Mouse (Mus musculus): ENCODE measurements at regions not wholly inside any gene's neighbourhood (a gene's known extent, or its start where the extent isn't known, plus 50 kb on each side); places are given as distances from the start of the nearest gene placed in this dataset.

DNA sequence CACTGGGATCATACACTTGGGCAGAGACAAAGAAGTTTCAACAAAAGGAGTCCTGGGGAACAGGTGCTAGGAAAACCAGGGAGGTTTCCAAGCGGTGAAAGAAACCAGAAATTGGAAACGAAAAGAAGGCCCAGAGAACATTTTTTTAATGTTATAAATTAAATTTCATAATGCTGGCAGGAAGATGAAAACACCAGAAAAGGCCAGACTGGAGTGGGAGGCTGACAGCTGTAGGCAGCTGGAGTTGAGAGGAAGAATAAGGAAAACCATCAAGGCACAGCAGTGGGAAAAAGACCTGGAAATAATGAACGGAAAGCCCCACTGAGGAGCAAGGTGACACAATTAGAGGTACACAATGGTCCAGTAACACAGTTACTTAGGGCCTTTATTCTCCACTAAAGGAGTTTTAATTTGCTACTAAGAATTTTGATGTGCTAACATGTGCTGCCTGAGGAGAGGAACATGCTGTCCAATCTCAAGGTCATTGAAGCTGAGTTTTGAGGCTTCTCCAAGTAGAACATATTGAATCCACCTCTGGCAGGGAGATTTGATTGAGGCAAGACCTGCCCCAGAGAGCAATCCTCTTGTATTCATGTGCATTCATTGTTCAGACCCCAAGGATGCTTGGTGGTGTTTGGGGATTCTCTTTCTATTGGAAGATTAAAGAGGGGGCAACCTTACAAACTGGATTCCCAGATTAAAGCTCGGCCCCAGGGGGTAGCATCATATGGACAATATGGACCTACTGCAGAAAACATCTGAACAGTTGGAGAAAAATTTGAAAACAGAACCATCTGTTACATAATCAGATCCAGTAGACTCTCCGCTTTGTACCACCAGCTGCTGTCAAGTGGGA lies 53.9 kb upstream of the Igf1 start:
- H3K27ac ChIP-seq (ENCODE audit: low read length) = no peak overlapping the region
- no peaks in the 10 kb centered on the region for H3K9me3 ChIP-seq (replicated peaks; ENCODE audit: control insufficient read depth, low read length, poor library complexity, severe bottlenecking)

DNA sequence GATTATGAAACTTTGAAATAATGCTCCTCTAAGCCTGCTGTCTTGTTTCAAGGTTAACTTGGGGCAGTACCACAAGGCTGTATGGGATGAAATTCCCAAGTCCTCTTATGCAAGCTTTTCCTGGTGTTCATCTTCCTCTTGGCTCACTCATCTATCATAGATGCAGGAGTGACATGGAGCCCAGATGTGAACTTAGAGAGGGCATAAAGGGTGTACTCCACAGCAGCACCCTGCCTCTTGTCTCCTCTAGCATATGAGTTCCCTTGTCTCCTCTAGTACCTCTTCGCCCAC lies 53.3 kb upstream of the Igf1 start:
- H3K4me2 ChIP-seq (ENCODE audit: low read length) = no peak overlapping the region
- no peaks in the 10 kb centered on the region for H3K4me1 ChIP-seq (ENCODE audit: control insufficient read depth, insufficient read depth, low read length)
- no peak for ATAC-seq
- H3K9me3 ChIP-seq (replicated peaks; ENCODE audit: control insufficient read depth, low read length, poor library complexity, severe bottlenecking) = no peaks in the 10 kb centered on the region
- no peaks in the 10 kb centered on the region for H3K36me3 ChIP-seq (ENCODE audit: control insufficient read depth, insufficient read depth, low read length)
- no peak overlapping the region for H3K27ac ChIP-seq (ENCODE audit: low read length)
- no peaks in the 10 kb centered on the region for H3K27me3 ChIP-seq (ENCODE audit: control insufficient read depth, insufficient read depth, low read depth, low read length)
- no peak overlapping the region for H3K4me3 ChIP-seq (ENCODE audit: low read depth, low read length)
- 100% methylated on average over 1 of the region's 1 CpGs for WGBS
- no peak overlapping the region for H3K9ac ChIP-seq (ENCODE audit: low read depth, low read length)

More for the DNA sequence above, 53.9 kb upstream of the Igf1 start:
- WGBS = 71% methylated on average over 5 of the region's 5 CpGs
- no peaks in the 10 kb centered on the region for H3K4me1 ChIP-seq (ENCODE audit: control insufficient read depth, insufficient read depth, low read length)
- ATAC-seq = no peak
- no peak overlapping the region for H3K4me3 ChIP-seq (ENCODE audit: low read depth, low read length)
- no peak overlapping the region for H3K4me2 ChIP-seq (ENCODE audit: low read length)
- H3K36me3 ChIP-seq (ENCODE audit: control insufficient read depth, insufficient read depth, low read length) = no peaks in the 10 kb centered on the region
- H3K9ac ChIP-seq (ENCODE audit: low read depth, low read length) = no peak overlapping the region
- no peaks in the 10 kb centered on the region for H3K27me3 ChIP-seq (ENCODE audit: control insufficient read depth, insufficient read depth, low read depth, low read length)

Measured in midbrain, embryonic 16.5 days (tissue).